Mouse (Mus musculus) bone marrow, adult 2 months (tissue): Measurements from ENCODE around the gene Cstf3. TPM values are rescaled to one million over a fixed set of nuclear protein-coding genes. Genes with fewer than 3 reads are reported as not detected.

ENCODE experiments used
- H3K27ac ChIP-seq: fragments of 200-500 bp; 2 replicates; pipeline ENCODE4 v1.5.1; 2012; ENCODE audit warnings: low read depth, mild to moderate bottlenecking, control low read depth, inconsistent platforms, low read length; ENCODE audit not compliant: control insufficient read depth, poor library complexity, insufficient read depth
- H3K4me1 ChIP-seq: fragments of 200-500 bp; 2 replicates; pipeline ENCODE4 v1.6.1; 2011; ENCODE audit warnings: low read length; ENCODE audit not compliant: control insufficient read depth, insufficient read depth
- H3K4me3 ChIP-seq: fragments of 200-500 bp; replicated peaks from 2 replicates; pipeline ENCODE3; 2011; ENCODE audit warnings: mild to moderate bottlenecking, low read depth, low read length, control low read depth; ENCODE audit not compliant: control insufficient read depth
- CTCF ChIP-seq: fragments of 200-500 bp; IDR thresholded peaks from 2 replicates; pipeline ENCODE4 v1.5.1; 2011; ENCODE audit warnings: low read length, control low read depth; ENCODE audit not compliant: control insufficient read depth, insufficient read depth
- POLR2A ChIP-seq: fragments of 200-500 bp; IDR thresholded peaks from 2 replicates; pipeline ENCODE4 v1.6.1; 2011; ENCODE audit warnings: low read depth, mild to moderate bottlenecking, control low read depth, low read length, borderline replicate concordance; ENCODE audit not compliant: control insufficient read depth
- WGBS: fragments of 180-500 bp; shearing (Covaris S2); methylation state at CpG from one replicate; pipeline ENCODE4 v1.1.7; 2018; 5-methylcytosine and 5-hydroxymethylcytosine counted together
- polyA plus RNA-seq: library from polyadenylated mRNA; stranded (reverse); fragments of >200 nt; gene quantifications from 2 replicates; pipeline ENCODE4 v1.2.4, GENCODE M21; 2011; ENCODE audit warnings: low replicate concordance; ENCODE audit not compliant: missing spikeins, insufficient read depth, insufficient read length

Gene Cstf3
- polyA plus RNA-seq, 1 experiment: 26.7 TPM

DNA sequence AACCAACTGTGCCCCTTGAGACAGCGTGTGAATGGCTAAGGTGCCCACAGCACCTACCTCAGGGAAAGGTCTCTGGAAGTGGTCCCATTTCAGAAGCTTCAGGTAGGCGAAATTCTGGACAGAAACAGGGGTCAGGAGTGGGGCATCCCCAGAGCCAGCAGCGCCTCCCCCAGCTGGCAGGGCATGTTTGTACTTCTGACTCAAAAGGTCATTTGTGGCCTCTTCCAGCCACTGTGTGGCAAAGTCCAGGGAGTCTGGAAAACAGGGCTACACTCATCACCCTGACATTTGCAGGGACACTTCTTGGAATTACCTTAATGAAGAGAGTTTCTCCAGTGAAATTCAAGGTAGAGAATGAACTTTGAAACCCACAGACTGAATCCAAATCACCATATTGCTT lies 98.0 kb downstream of the Cstf3 start:
- TF ChIP-seq CTCF (no peak), POLR2A (no peak)
- WGBS: 79% methylated on average over 3 of the region's 3 CpGs
- no peak overlapping the region for H3K4me3 ChIP-seq
- H3K27ac ChIP-seq: no peak overlapping the region
- H3K4me1 ChIP-seq: no peaks in the 10 kb centered on the region; the same call in 1 of the 2 replicates

DNA sequence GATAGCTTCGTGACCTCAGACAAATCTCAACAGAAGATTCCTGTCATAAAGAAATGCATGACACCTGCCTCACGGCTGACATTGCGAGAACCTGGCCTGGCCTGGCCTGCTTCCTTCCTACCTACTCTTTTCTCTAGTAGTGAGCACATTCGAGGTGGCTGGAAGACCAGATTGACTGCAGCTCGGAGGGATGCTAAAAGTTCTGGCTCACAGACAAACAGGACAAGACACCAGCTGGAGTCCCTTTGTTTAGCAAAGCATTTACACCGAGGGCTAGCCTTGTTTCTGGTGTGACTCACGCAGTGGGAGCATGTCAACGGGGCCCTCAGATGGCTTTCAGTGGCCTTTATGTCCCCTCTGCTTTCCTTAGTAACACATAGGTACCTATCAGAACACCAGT lies 98.4 kb downstream of the Cstf3 start:
- Histone ChIP-seq H3K27ac (no peak overlapping the region), H3K4me3 (no peak overlapping the region), H3K4me1 (no peaks in the 10 kb centered on the region; the same call in 1 of the 2 replicates)
- 75% methylated on average over 8 of the region's 8 CpGs for WGBS
- TF ChIP-seq POLR2A (no peak), CTCF (no peak)

DNA sequence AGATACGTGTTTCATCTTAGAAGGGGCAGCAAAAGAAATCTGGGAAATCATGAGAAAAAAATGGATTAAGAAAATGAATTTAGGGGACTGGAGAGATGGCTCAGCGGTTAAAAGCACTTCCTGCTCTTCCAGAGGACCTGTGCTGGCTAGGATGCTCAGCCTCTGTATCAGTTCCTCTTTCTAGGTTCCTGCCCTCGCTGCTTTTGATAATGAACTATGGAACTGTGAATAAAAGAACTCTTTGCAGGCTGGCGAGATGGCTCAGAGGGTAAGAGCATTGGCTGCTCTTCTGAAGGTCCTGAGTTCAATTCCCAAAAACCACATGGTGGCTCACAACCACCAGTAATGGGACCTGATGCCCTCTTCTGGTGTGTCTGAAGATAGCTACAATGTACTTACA lies 100.4 kb downstream of the Cstf3 start:
- H3K4me1 ChIP-seq: no peaks in the 10 kb centered on the region; the same call in 1 of the 2 replicates
- TF ChIP-seq POLR2A: no peak
- no peak for TF ChIP-seq CTCF
- 5% methylated on average over 4 of the region's 4 CpGs for WGBS
- H3K4me3 ChIP-seq: no peak overlapping the region
- H3K27ac ChIP-seq: no peak overlapping the region

DNA sequence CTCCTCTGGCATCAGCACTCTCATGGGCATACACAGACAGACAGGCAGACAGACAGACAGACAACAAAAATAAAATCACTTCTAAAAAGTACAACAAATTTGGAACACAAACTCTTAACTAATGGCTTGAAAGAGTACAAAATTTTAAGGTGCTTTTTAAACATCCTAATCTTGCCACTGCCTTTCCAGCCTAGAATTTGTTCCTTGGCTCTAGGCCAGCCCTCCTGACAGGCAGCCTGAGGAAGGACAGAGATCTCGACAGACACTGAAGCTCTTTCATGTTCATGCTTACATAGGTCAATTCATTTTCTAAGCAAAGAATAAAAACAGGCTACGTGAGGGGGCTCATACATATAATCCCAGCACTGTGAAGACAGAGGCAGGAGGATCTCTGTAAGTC lies 102.2 kb downstream of the Cstf3 start:
- no peaks in the 10 kb centered on the region; the same call in 1 of the 2 replicates for H3K4me1 ChIP-seq
- 60% methylated on average over 2 of the region's 2 CpGs for WGBS
- H3K4me3 ChIP-seq: no peak overlapping the region
- TF ChIP-seq POLR2A (no peak), CTCF (no peak)
- no peak overlapping the region for H3K27ac ChIP-seq

DNA sequence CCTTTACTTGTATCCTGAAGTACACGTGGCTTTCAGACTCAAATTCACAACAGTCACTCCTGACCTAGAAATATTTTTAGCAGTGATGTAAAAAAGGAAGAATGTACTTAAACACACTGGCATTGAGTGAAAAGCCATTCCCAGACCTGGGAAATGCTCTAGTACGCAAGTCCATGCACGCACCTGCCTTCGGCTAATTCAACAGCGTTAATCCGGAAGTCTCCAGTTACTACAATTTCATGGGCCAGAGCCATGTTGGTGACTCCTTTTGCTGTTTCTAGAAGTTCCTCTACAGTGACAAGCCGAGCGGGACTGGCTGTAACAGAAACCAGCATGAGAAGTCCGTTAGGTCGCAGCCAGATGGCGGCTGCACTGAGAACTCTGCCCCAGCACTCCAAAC lies 109.3 kb downstream of the Cstf3 start:
- Histone ChIP-seq H3K27ac (no peak overlapping the region), H3K4me3 (no peak overlapping the region), H3K4me1 (no peaks in the 10 kb centered on the region)
- 86% methylated on average over 11 of the region's 11 CpGs for WGBS
- TF ChIP-seq CTCF: no peak
- no peak for TF ChIP-seq POLR2A

DNA sequence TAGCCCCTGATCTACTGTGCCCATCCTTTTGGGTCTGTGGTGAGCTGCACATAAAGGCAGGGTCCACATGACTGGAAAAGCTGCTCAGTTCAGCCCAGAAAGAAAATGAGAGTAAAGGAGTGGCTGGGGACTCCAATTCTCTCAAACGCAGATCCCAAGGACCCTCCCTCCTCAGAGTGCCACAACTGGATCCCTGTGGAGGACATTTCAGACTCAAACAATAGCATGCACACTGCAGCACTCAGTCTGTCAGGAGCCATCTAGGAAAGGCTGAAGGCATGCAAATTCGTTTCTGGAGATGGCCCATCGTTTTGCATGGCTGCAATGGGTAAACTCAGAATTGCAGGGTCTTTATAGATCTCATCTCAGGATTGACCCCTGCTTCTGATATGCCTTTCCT lies 112.8 kb downstream of the Cstf3 start:
- Histone ChIP-seq H3K4me3 (no peak overlapping the region), H3K27ac (no peak overlapping the region), H3K4me1 (no peaks in the 10 kb centered on the region)
- TF ChIP-seq POLR2A: no peak
- TF ChIP-seq CTCF: no peak
- WGBS: 66% methylated on average over 3 of the region's 3 CpGs

DNA sequence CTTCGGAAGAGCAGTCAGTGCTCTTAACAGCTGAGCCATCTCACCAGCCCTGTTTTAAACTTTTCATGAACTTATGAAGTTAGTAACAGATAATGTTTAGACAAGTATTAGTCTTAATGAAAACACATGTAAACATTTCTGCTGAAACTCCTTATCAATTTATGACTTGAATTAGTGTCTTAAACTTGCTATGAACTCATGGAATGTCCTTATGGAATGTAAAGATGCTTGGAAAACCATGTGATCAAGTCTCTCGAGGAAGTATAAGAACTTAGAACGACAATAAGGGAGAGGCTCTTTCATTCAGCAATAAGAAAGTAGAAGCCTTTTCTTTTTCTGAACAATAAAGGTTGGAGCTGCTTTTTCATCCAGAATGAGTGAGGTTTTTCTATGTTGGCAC lies 114.0 kb downstream of the Cstf3 start:
- WGBS: 80% methylated on average over 3 of the region's 3 CpGs
- H3K4me3 ChIP-seq: no peak overlapping the region
- H3K27ac ChIP-seq: no peak overlapping the region
- H3K4me1 ChIP-seq: no peaks in the 10 kb centered on the region
- no peak for TF ChIP-seq POLR2A
- no peak for TF ChIP-seq CTCF

DNA sequence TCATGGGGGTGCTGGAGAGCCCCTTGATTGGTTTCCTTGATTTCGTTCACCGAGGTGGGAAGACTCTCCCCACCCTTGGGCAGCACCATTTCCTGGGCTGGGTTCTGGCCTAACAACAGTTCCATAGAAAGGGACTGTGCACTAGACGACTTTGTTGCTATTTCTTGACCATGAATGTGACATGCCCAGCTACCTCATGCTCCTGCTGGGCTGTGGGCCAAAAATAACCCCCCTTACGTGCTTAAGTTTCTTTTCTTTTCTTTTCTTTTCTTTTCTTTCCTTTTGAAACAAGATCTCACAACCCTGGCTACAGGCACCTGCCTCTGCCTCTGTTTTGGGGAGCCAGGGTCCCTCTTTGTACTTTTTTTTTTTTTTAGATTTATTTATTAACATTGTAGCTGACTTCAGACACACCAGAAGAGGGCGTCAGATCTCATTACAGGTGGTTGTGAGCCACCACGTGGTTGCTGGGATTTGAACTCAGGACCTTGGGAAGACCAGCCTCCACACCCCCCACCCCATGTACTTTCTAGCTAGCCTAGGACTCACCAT lies 119.5 kb downstream of the Cstf3 start:
- TF ChIP-seq POLR2A (no peak), CTCF (no peak)
- Histone ChIP-seq H3K4me3 (no peak overlapping the region), H3K4me1 (no peaks in the 10 kb centered on the region), H3K27ac (no peak overlapping the region)
- 56% methylated on average over 6 of the region's 6 CpGs for WGBS

DNA sequence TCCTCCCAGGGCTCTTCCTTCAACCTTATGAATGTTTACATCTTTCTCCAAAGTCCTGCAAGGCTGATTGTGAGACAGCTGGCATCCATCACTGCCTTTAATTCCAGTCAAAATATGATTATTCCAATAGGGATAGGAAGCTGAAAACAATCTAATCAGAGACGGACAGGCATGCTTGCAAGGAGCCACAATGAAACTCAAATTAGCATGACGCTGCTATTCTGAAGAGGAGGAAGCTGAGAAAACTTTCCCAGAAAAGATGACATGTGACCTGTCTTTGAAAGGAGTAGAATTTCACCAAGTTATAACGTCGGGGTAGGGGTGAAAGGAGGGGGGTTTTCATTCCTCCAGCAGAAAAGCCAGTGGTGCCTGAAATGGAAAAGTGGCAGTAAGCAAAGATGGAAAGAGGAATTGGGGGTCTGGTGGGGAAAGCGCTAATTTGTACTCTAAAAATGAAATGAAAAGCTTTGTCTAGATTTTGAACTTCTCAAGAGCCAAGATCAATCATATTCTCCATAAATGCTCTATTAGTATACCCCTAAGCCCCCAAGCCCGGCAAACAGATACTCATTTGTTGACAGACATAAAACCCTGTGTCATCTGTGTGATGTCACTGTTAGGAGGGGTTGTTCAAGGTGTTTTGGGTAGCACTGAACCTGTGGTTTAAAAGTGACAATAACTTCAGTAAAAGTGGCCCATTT lies 120.5 kb downstream of the Cstf3 start:
- Histone ChIP-seq H3K4me3 (no peak overlapping the region), H3K27ac (no peak overlapping the region), H3K4me1 (no peaks in the 10 kb centered on the region)
- 9% methylated on average over 6 of the region's 6 CpGs for WGBS
- TF ChIP-seq POLR2A (no peak), CTCF (no peak)
